Mouse (Mus musculus) adrenal gland (tissue): ENCODE data around the gene Bard1.

Source experiments
- intact Hi-C: fragments of 180-260 bp; cut with DNase I; formaldehyde crosslinking; loops from one replicate; pipeline ENCODE4 v1.15.1; 2025

The Bard1 gene

GRCm38 (mm10) chr1:71052756-71053155 is 50.2 kb downstream of the Bard1 start:
- intact Hi-C loops = no loop called here

GRCm38 (mm10) chr1:71052252-71052651 is 50.7 kb downstream of the Bard1 start:
- intact Hi-C loops = no loop called here

- intact Hi-C loops = no loop called here
Measured at GRCm38 (mm10) chr1:71045141-71045540, 57.8 kb downstream of the Bard1 start.

- intact Hi-C loops = no loop called here
Measured at GRCm38 (mm10) chr1:71043951-71044350, 59.0 kb downstream of the Bard1 start.

- intact Hi-C loops = no loop called here
Measured at GRCm38 (mm10) chr1:71036999-71037398, 65.9 kb downstream of the Bard1 start.

GRCm38 (mm10) chr1:71035565-71035964 is 67.4 kb downstream of the Bard1 start:
- intact Hi-C loops = no loop called here

GRCm38 (mm10) chr1:71022766-71023165 is 80.2 kb downstream of the Bard1 start:
- intact Hi-C loops = no loop called here

GRCm38 (mm10) chr1:71014345-71014744 is 88.6 kb downstream of the Bard1 start:
- intact Hi-C loops = no loop called here

GRCm38 (mm10) chr1:71005998-71006397 is 96.9 kb downstream of the Bard1 start:
- intact Hi-C loops = no loop called here

GRCm38 (mm10) chr1:71004177-71004576 is 98.8 kb downstream of the Bard1 start:
- intact Hi-C loops = no loop called here

GRCm38 (mm10) chr1:71003741-71004140 is 99.2 kb downstream of the Bard1 start:
- intact Hi-C loops = no loop called here

GRCm38 (mm10) chr1:70997377-70997993 is 105.5 kb downstream of the Bard1 start:
- intact Hi-C loops = no loop called here

GRCm38 (mm10) chr1:70996766-70997165 is 106.2 kb downstream of the Bard1 start:
- intact Hi-C loops = no loop called here
